11 mouse cellular contexts compared by ENCODE assay signal in genomic region chr8:123701952-123702587, GRCm38 (mm10). TPM values are rescaled to one million over a fixed set of nuclear protein-coding genes. Genes with fewer than 3 reads are reported as not detected.
DNase-seq lines count a peak whose midpoint lies in the region; ATAC-seq lines count a peak whose summit lies in the region.
"Had no signal": no experiment of that assay in that cellular context is flagged by ENCODE, and none has a peak within 500 bp of the region (broad histone marks: within the 10 kb centered on the region; RNA-seq: fewer than 3 reads in every experiment).

No protein-coding gene starts in this region.

- H3K4me1 ChIP-seq in hindbrain, embryonic 10.5 days (replicated peaks) = peaks cover 44% of the 10 kb centered on the region
- H3K4me1 ChIP-seq in hindbrain, embryonic 11.5 days (replicated peaks; ENCODE audit: control insufficient read depth, insufficient read depth, low read length) = peaks cover 6% of the 10 kb centered on the region
- H3K4me1 ChIP-seq in intestine, embryonic 16.5 days (ENCODE audit: control insufficient read depth, insufficient read depth, low read length) = peaks cover 12% of the 10 kb centered on the region; the same call in 1 of the 2 replicates

- H3K9me3 ChIP-seq in hindbrain, embryonic 10.5 days = no peaks in the 10 kb centered on the region
- no peaks in the 10 kb centered on the region for H3K9me3 ChIP-seq in hindbrain, embryonic 11.5 days (ENCODE audit: control insufficient read depth, low read length)
- no peaks in the 10 kb centered on the region for H3K9me3 ChIP-seq in intestine, embryonic 16.5 days (ENCODE audit: control insufficient read depth, low read length)

- ATAC-seq in hindbrain, embryonic 11.5 days (ENCODE audit: low FRiP score) = no peak
- ATAC-seq in intestine, embryonic 16.5 days = peak; percentile 81
- no peak for ATAC-seq in monocyte, adult 5-6 weeks (replicated peaks; ENCODE audit: insufficient number of reproducible peaks, low FRiP score, low TSS enrichment, poor library complexity, severe bottlenecking)

- H3K27ac ChIP-seq in hindbrain, embryonic 10.5 days = peak overlapping the region; percentile 45
- H3K27ac ChIP-seq in hindbrain, embryonic 11.5 days (ENCODE audit: low read depth, low read length) = no peak overlapping the region
- peak overlapping the region; percentile 53 for H3K27ac ChIP-seq in intestine, embryonic 16.5 days (ENCODE audit: low read length)

- no peak overlapping the region for H3K4me3 ChIP-seq in hindbrain, embryonic 10.5 days
- H3K4me3 ChIP-seq in hindbrain, embryonic 11.5 days (ENCODE audit: low read depth, low read length) = no peak overlapping the region
- no peak overlapping the region for H3K4me3 ChIP-seq in intestine, embryonic 16.5 days (ENCODE audit: low read length)

- no peaks in the 10 kb centered on the region for H3K36me3 ChIP-seq in hindbrain, embryonic 10.5 days
- no peaks in the 10 kb centered on the region for H3K36me3 ChIP-seq in hindbrain, embryonic 11.5 days (ENCODE audit: control insufficient read depth, insufficient read depth, low read length)
- H3K36me3 ChIP-seq in intestine, embryonic 16.5 days (ENCODE audit: control insufficient read depth, insufficient read depth, low read length) = no peaks in the 10 kb centered on the region

- no peak overlapping the region for H3K4me2 ChIP-seq in hindbrain, embryonic 11.5 days (replicated peaks; ENCODE audit: low read depth, low read length)
- H3K4me2 ChIP-seq in intestine, embryonic 16.5 days (ENCODE audit: low read depth, low read length) = no peak overlapping the region

- WGBS in hindbrain, embryonic 10.5 days = 81% methylated on average over 15 of the region's 15 CpGs
- WGBS in hindbrain, embryonic 11.5 days = 80% methylated on average over 15 of the region's 15 CpGs
- whole genome bisulfite sequencing in intestine, embryonic 16.5 days = 45% methylated on average over 15 of the region's 15 CpGs

- DNase-seq in hindbrain, embryonic 10.5 days (ENCODE audit: low spot score) = no peak
- no peak for DNase-seq in hindbrain, embryonic 11.5 days (ENCODE audit: low spot score)
- DNase-seq in fibroblast of lung, adult 2 months (ENCODE audit: low read depth) = peak; percentile 72
- peak; percentile 57 for DNase-seq in ovary, postnatal 36 days (ENCODE audit: low spot score)
- DNase-seq in spleen, postnatal 4 days (ENCODE audit: low spot score in 2 of 2) = no peak
- no peak for DNase-seq in embryo, embryonic 10 days (ENCODE audit: low spot score)
- DNase-seq: layer of hippocampus, adult 9-11 months; midbrain, embryonic 14.5 days; spleen, adult 18-20 months had no signal

- no peaks in the 10 kb centered on the region for H3K27me3 ChIP-seq in hindbrain, embryonic 10.5 days (ENCODE audit: insufficient read depth, poor library complexity, severe bottlenecking)
- no peaks in the 10 kb centered on the region for H3K27me3 ChIP-seq in hindbrain, embryonic 11.5 days (ENCODE audit: control insufficient read depth, insufficient read depth, low read length)
- no peaks in the 10 kb centered on the region for H3K27me3 ChIP-seq in intestine, embryonic 16.5 days (replicated peaks; ENCODE audit: control insufficient read depth, insufficient read depth, low read length)

- H3K9ac ChIP-seq in hindbrain, embryonic 11.5 days (ENCODE audit: low read depth, low read length) = no peak overlapping the region
- H3K9ac ChIP-seq in intestine, embryonic 16.5 days (ENCODE audit: low read depth, low read length) = peak overlapping the region; percentile 42; the same call in 1 of the 2 replicates

RNA-seq across cellular contexts. Expression of gene Rhou, which starts 48.3 kb away (rescaled TPM):
- polyA plus RNA-seq in hindbrain, embryonic 10.5 days (2016; fragmentation: Nextera tagmentation; extraction: Ambion mirVana) = 6.7 and 7.5 TPM in 2 replicates
- 11.3 and 12.4 TPM in 2 replicates for polyA plus RNA-seq in hindbrain, embryonic 11.5 days (2014; fragmentation: Nextera tagmentation; extraction: Ambion mirVana)
- 5.3 and 5.5 TPM in 2 replicates for polyA plus RNA-seq in intestine, embryonic 16.5 days (2015; fragmentation: Nextera tagmentation; extraction: Ambion mirVana)
- 0.19 to 1.7 TPM (median 0.86 TPM) in 3 replicates for total RNA-seq in monocyte, adult 5-6 weeks (2017)

Comparison
In these comparisons a context has a peak if more than half of its experiments do, and no peak if none do; other contexts are left out.
1. DNase-seq: peak in fibroblast of lung, adult 2 months (single experiment) and ovary, postnatal 36 days (single experiment); none in hindbrain, embryonic 10.5 days (single experiment), hindbrain, embryonic 11.5 days (single experiment), spleen, postnatal 4 days (0 of 2) and embryo, embryonic 10 days (single experiment).